Mouse (Mus musculus): ENCODE data around the gene Ccin.

- no peak for TF ChIP-seq POLR2AphosphoS5 (IDR thresholded peaks at IDR 0.05; ENCODE audit: insufficient replicate concordance, low read depth, low read length)
- no peak for TF ChIP-seq CTCF (IDR thresholded peaks at IDR 0.05; ENCODE audit: low read depth, low read length)
- TF ChIP-seq TAL1 (conservative IDR thresholded peaks at IDR 0.05; ENCODE audit: low read depth, low read length): no peak
- TF ChIP-seq GATA1 (IDR thresholded peaks at IDR 0.05; ENCODE audit: borderline replicate concordance, low read length): no peak
- no peak for TF ChIP-seq GATA2 (IDR thresholded peaks at IDR 0.05; ENCODE audit: borderline replicate concordance, low read depth, low read length)
Observed at GRCm38 (mm10) chr4:44010893-44011292, 27.6 kb downstream of the Ccin start.

Data from G1E (cell line).